Comparison of ENCODE assay signal across 13 mouse cellular contexts in the genomic region with DNA sequence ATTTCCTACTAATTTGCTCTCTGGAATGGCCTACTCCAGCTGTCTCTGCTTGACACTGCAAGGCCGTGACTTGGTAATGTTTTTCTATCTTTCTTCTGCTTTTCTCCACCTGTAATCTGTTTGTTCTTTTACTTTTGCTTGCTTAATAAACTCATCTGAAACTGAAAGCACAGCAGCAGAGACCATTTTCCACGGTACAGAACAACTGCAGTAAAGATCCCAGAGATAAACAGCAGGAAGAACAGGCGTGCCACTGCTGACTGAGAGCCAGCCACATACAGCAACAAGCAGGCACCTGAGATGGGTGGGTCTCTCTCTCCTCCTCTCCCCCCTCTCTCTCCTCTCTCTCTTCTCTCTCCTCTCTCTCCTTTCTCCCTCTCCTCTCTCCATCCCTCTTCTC. TPM values are rescaled to one million over a fixed set of nuclear protein-coding genes. Genes with fewer than 3 reads are reported as not detected.
DNase-seq lines count a peak whose midpoint lies in the region; ATAC-seq lines count a peak whose summit lies in the region.
"Had no signal": no experiment of that assay in that cellular context is flagged by ENCODE, and none has a peak within 500 bp of the region (broad histone marks: within the 10 kb centered on the region; RNA-seq: fewer than 3 reads in every experiment).

No protein-coding gene starts in this region.

- WGBS in hindbrain, embryonic 11.5 days, result 75% methylated on average over 3 of the region's 3 CpGs

- H3K27me3 ChIP-seq in splenic B cell, adult 2 months (ENCODE audit: control insufficient read depth, insufficient read depth, low read length, poor library complexity, severe bottlenecking), result no peaks in the 10 kb centered on the region
- no peaks in the 10 kb centered on the region for H3K27me3 ChIP-seq in hindbrain, embryonic 11.5 days (ENCODE audit: control insufficient read depth, insufficient read depth, low read length)
- H3K27me3 ChIP-seq: heart, embryonic 12.5 days had no signal

- H3K4me3 ChIP-seq in hindbrain, embryonic 11.5 days (ENCODE audit: low read depth, low read length), result no peak overlapping the region
- H3K4me3 ChIP-seq: heart, embryonic 12.5 days had no signal

- H3K4me2 ChIP-seq in hindbrain, embryonic 11.5 days (replicated peaks; ENCODE audit: low read depth, low read length), result no peak overlapping the region
- H3K4me2 ChIP-seq: heart, embryonic 12.5 days had no signal

- H3K9me3 ChIP-seq in hindbrain, embryonic 11.5 days (ENCODE audit: control insufficient read depth, low read length), result no peaks in the 10 kb centered on the region
- H3K9me3 ChIP-seq: heart, embryonic 12.5 days had no signal

- intact Hi-C loops in heart, postnatal 25 days (cut with DNase I), result no loop called here

- H3K27ac ChIP-seq in hindbrain, embryonic 11.5 days (ENCODE audit: low read depth, low read length), result no peak overlapping the region

- peak; percentile 76 for DNase-seq in heart, adult 11 months
- no peak for DNase-seq in heart, postnatal 25 days (ENCODE audit: low spot score)
- peak; percentile 34 for DNase-seq in urinary bladder, postnatal 14 days (ENCODE audit: low spot score)
- no peak for DNase-seq in urinary bladder, adult 2 months (ENCODE audit: low spot score)
- peak; percentile 34 for DNase-seq in splenic B cell, adult 2 months (ENCODE audit: low read depth, low spot score)
- no peak for DNase-seq in cerebellum, adult 9-10 months
- no peak for DNase-seq in layer of hippocampus, adult 8-10 months (ENCODE audit: low spot score in 2 of 2)
- DNase-seq in hindbrain, embryonic 11.5 days (ENCODE audit: low spot score), result no peak
- DNase-seq: adrenal gland, adult 8-10 months; liver; lung, postnatal 10 days had no signal

- no peaks in the 10 kb centered on the region for H3K36me3 ChIP-seq in splenic B cell, adult 2 months (ENCODE audit: control insufficient read depth, insufficient read depth, low read length, poor library complexity, severe bottlenecking)
- H3K36me3 ChIP-seq in hindbrain, embryonic 11.5 days (ENCODE audit: control insufficient read depth, insufficient read depth, low read length), result 0 out of 2 replicates have a peak, but pooled peaks cover 7% of the 10 kb centered on the region

- ATAC-seq in hindbrain, embryonic 11.5 days (ENCODE audit: low FRiP score), result no peak
- ATAC-seq: midbrain, embryonic 16.5 days had no signal

- H3K9ac ChIP-seq in hindbrain, embryonic 11.5 days (ENCODE audit: low read depth, low read length), result no peak overlapping the region
- H3K9ac ChIP-seq: heart, embryonic 12.5 days had no signal

- H3K4me1 ChIP-seq in hindbrain, embryonic 11.5 days (replicated peaks; ENCODE audit: control insufficient read depth, insufficient read depth, low read length), result no peaks in the 10 kb centered on the region

RNA-seq across cellular contexts. Expression of gene Prodh, which starts 14.8 kb away (rescaled TPM):
- 10 to 100 TPM; 21.9 to 25.9 TPM for total RNA-seq in heart, postnatal 25 days (2021)
- polyA plus RNA-seq in urinary bladder, adult 2 months (2012; rRNA removed), result 35.2 and 40.6 TPM in 2 replicates
- total RNA-seq in layer of hippocampus, adult 8-10 months (2022), result 10 to 100 TPM; 39.8 to 45.6 (median 40.5) TPM
- polyA plus RNA-seq in hindbrain, embryonic 11.5 days (2014; fragmentation: Nextera tagmentation; extraction: Ambion mirVana), result 7.8 and 8.3 TPM in 2 replicates

RNA-seq across cellular contexts. Expression of gene Dgcr6, which starts 22.5 kb away (rescaled TPM):
- 10 to 100 TPM; 39.6 to 44.8 TPM for total RNA-seq in heart, postnatal 25 days (2021)
- 105 and 136 TPM in 2 replicates for polyA plus RNA-seq in urinary bladder, adult 2 months (2012; rRNA removed)
- total RNA-seq in layer of hippocampus, adult 8-10 months (2022), result 10 to 100 TPM; 72.9 to 89.1 (median 76.9) TPM
- polyA plus RNA-seq in hindbrain, embryonic 11.5 days (2014; fragmentation: Nextera tagmentation; extraction: Ambion mirVana), result 128 and 130 TPM in 2 replicates

RNA-seq across cellular contexts. Expression of gene Rtn4r, which starts 52.2 kb away (rescaled TPM):
- total RNA-seq in heart, postnatal 25 days (2021), result 1 to 10 TPM; 9.1 to 9.9 TPM
- polyA plus RNA-seq in urinary bladder, adult 2 months (2012; rRNA removed), result 4.3 and 4.9 TPM in 2 replicates
- total RNA-seq in layer of hippocampus, adult 8-10 months (2022), result 10 to 100 TPM; 96.1 to 98.8 (median 97.6) TPM
- 3.3 and 3.4 TPM in 2 replicates for polyA plus RNA-seq in hindbrain, embryonic 11.5 days (2014; fragmentation: Nextera tagmentation; extraction: Ambion mirVana)

Comparison
In these comparisons a context has a peak if more than half of its experiments do, and no peak if none do; other contexts are left out.
1. DNase-seq: peak in heart, adult 11 months (single experiment), urinary bladder, postnatal 14 days (single experiment) and splenic B cell, adult 2 months (single experiment); none in heart, postnatal 25 days (single experiment), urinary bladder, adult 2 months (single experiment), cerebellum, adult 9-10 months (single experiment), layer of hippocampus, adult 8-10 months (0 of 2) and hindbrain, embryonic 11.5 days (single experiment).
2. RNA of gene Rtn4r, which starts 52.2 kb away (total RNA-seq): 96.1 to 98.8 TPM in layer of hippocampus, adult 8-10 months; 9.1 to 9.9 TPM in heart, postnatal 25 days; every median in the first group is over 4 times any median in the second.